Mouse (Mus musculus): ENCODE measurements around the gene Tnxb. TPM values are rescaled to one million over a fixed set of nuclear protein-coding genes. Genes with fewer than 3 reads are reported as not detected.

Tnxb gene
- polyA plus RNA-seq, 1 experiment from 2014 or later: 3.0 TPM

- Histone ChIP-seq H3K4me3 (ENCODE audit: control insufficient read depth in 1 of 2, insufficient read depth in 1 of 2, low read depth in 1 of 2, low read length in 2 of 2) (no peak overlapping the region), H3K27ac (replicated peaks in 1 of 2; ENCODE audit: control insufficient read depth in 1 of 2, insufficient read depth in 1 of 2, low read depth in 2 of 2, low read length in 2 of 2) (peak overlapping the region; percentile 33 to 34; a peak in 3 of 4 replicates), H3K4me1 (ENCODE audit: control insufficient read depth in 2 of 2, insufficient read depth in 2 of 2, low read length in 2 of 2) (peaks cover 20 to 32% of the 10 kb centered on the region in 2 experiments), H3K9me3 (ENCODE audit: control insufficient read depth, low read length) (no peaks in the 10 kb centered on the region), H3K9ac (ENCODE audit: low read length) (no peak overlapping the region), H3K36me3 (ENCODE audit: control insufficient read depth, insufficient read depth, low read length) (peaks cover 37% of the 10 kb centered on the region), H3K27me3 (ENCODE audit: control insufficient read depth, insufficient read depth, low read length) (peaks cover 14% of the 10 kb centered on the region), H3K4me2 (ENCODE audit: low read length) (no peak overlapping the region)
- 7% methylated on average over 3 of the region's 4 CpGs for WGBS
- ATAC-seq (ENCODE audit: insufficient number of reproducible peaks, insufficient read depth, low FRiP score, low read depth): peak; percentile 84
Measured at GRCm38 (mm10) chr17:34655581-34655991, 14.7 kb upstream of the Tnxb start.

GRCm38 (mm10) chr17:34656666-34657065 lies 13.7 kb upstream of the Tnxb start:
- 60% methylated on average over 8 of the region's 8 CpGs for WGBS
- peaks cover 26 to 38% of the 10 kb centered on the region in 2 experiments for H3K4me1 ChIP-seq (ENCODE audit: control insufficient read depth in 2 of 2, insufficient read depth in 2 of 2, low read length in 2 of 2)
- no peak overlapping the region for H3K27ac ChIP-seq (replicated peaks in 1 of 2; ENCODE audit: control insufficient read depth in 1 of 2, insufficient read depth in 1 of 2, low read depth in 2 of 2, low read length in 2 of 2)
- peaks cover 27% of the 10 kb centered on the region for H3K36me3 ChIP-seq (ENCODE audit: control insufficient read depth, insufficient read depth, low read length)
- no peak for ATAC-seq (ENCODE audit: insufficient number of reproducible peaks, insufficient read depth, low FRiP score, low read depth)
- peaks cover 17% of the 10 kb centered on the region for H3K27me3 ChIP-seq (ENCODE audit: control insufficient read depth, insufficient read depth, low read length)
- no peak overlapping the region for H3K4me2 ChIP-seq (ENCODE audit: low read length)
- no peaks in the 10 kb centered on the region for H3K9me3 ChIP-seq (ENCODE audit: control insufficient read depth, low read length)
- no peak overlapping the region for H3K4me3 ChIP-seq (ENCODE audit: control insufficient read depth in 1 of 2, insufficient read depth in 1 of 2, low read depth in 1 of 2, low read length in 2 of 2)
- H3K9ac ChIP-seq (ENCODE audit: low read length): no peak overlapping the region

GRCm38 (mm10) chr17:34657271-34657670 lies 13.1 kb upstream of the Tnxb start:
- WGBS: 28% methylated on average over 2 of the region's 2 CpGs
- H3K27ac ChIP-seq (replicated peaks in 1 of 2; ENCODE audit: control insufficient read depth in 1 of 2, insufficient read depth in 1 of 2, low read depth in 2 of 2, low read length in 2 of 2): no peak overlapping the region

GRCm38 (mm10) chr17:34658145-34658544 lies 12.2 kb upstream of the Tnxb start:
- H3K4me3 ChIP-seq (ENCODE audit: control insufficient read depth in 1 of 2, insufficient read depth in 1 of 2, low read depth in 1 of 2, low read length in 2 of 2): no peak overlapping the region
- peaks cover 26 to 38% of the 10 kb centered on the region in 2 experiments for H3K4me1 ChIP-seq (ENCODE audit: control insufficient read depth in 2 of 2, insufficient read depth in 2 of 2, low read length in 2 of 2)
- no peaks in the 10 kb centered on the region for H3K9me3 ChIP-seq (ENCODE audit: control insufficient read depth, low read length)
- no peak for ATAC-seq (ENCODE audit: insufficient number of reproducible peaks, insufficient read depth, low FRiP score, low read depth)
- H3K9ac ChIP-seq (ENCODE audit: low read length): no peak overlapping the region
- H3K27ac ChIP-seq (replicated peaks in 1 of 2; ENCODE audit: control insufficient read depth in 1 of 2, insufficient read depth in 1 of 2, low read depth in 2 of 2, low read length in 2 of 2): no peak overlapping the region
- peaks cover 17% of the 10 kb centered on the region for H3K27me3 ChIP-seq (ENCODE audit: control insufficient read depth, insufficient read depth, low read length)
- WGBS: 61% methylated on average over 2 of the region's 2 CpGs
- no peak overlapping the region for H3K4me2 ChIP-seq (ENCODE audit: low read length)
- peaks cover 12% of the 10 kb centered on the region for H3K36me3 ChIP-seq (ENCODE audit: control insufficient read depth, insufficient read depth, low read length)

More at GRCm38 (mm10) chr17:34657271-34657670, 13.1 kb upstream of the Tnxb start:
- peaks cover 21% of the 10 kb centered on the region for H3K36me3 ChIP-seq (ENCODE audit: control insufficient read depth, insufficient read depth, low read length)
- no peak for ATAC-seq (ENCODE audit: insufficient number of reproducible peaks, insufficient read depth, low FRiP score, low read depth)
- no peaks in the 10 kb centered on the region for H3K9me3 ChIP-seq (ENCODE audit: control insufficient read depth, low read length)
- no peak overlapping the region for H3K4me3 ChIP-seq (ENCODE audit: control insufficient read depth in 1 of 2, insufficient read depth in 1 of 2, low read depth in 1 of 2, low read length in 2 of 2)
- H3K9ac ChIP-seq (ENCODE audit: low read length): no peak overlapping the region
- no peak overlapping the region for H3K4me2 ChIP-seq (ENCODE audit: low read length)
- H3K27me3 ChIP-seq (ENCODE audit: control insufficient read depth, insufficient read depth, low read length): peaks cover 17% of the 10 kb centered on the region
- H3K4me1 ChIP-seq (ENCODE audit: control insufficient read depth in 2 of 2, insufficient read depth in 2 of 2, low read length in 2 of 2): peaks cover 26 to 38% of the 10 kb centered on the region in 2 experiments

- WGBS: 61% methylated on average over 3 of the region's 3 CpGs
- Histone ChIP-seq H3K27me3 (ENCODE audit: control insufficient read depth, insufficient read depth, low read length) (peaks cover 17% of the 10 kb centered on the region), H3K9me3 (ENCODE audit: control insufficient read depth, low read length) (no peaks in the 10 kb centered on the region), H3K4me3 (ENCODE audit: control insufficient read depth in 1 of 2, insufficient read depth in 1 of 2, low read depth in 1 of 2, low read length in 2 of 2) (no peak overlapping the region), H3K9ac (ENCODE audit: low read length) (no peak overlapping the region), H3K4me2 (ENCODE audit: low read length) (no peak overlapping the region), H3K4me1 (ENCODE audit: control insufficient read depth in 2 of 2, insufficient read depth in 2 of 2, low read length in 2 of 2) (peaks cover 26 to 38% of the 10 kb centered on the region in 2 experiments), H3K27ac (replicated peaks in 1 of 2; ENCODE audit: control insufficient read depth in 1 of 2, insufficient read depth in 1 of 2, low read depth in 2 of 2, low read length in 2 of 2) (no peak overlapping the region), H3K36me3 (ENCODE audit: control insufficient read depth, insufficient read depth, low read length) (peaks cover 8% of the 10 kb centered on the region)
- no peak for ATAC-seq (ENCODE audit: insufficient number of reproducible peaks, insufficient read depth, low FRiP score, low read depth)
Measured at GRCm38 (mm10) chr17:34658591-34658990, 11.7 kb upstream of the Tnxb start.

- peaks cover 17% of the 10 kb centered on the region for H3K27me3 ChIP-seq (ENCODE audit: control insufficient read depth, insufficient read depth, low read length)
- H3K27ac ChIP-seq (replicated peaks in 1 of 2; ENCODE audit: control insufficient read depth in 1 of 2, insufficient read depth in 1 of 2, low read depth in 2 of 2, low read length in 2 of 2): no peak overlapping the region
- no peaks in the 10 kb centered on the region for H3K9me3 ChIP-seq (ENCODE audit: control insufficient read depth, low read length)
- ATAC-seq (ENCODE audit: insufficient number of reproducible peaks, insufficient read depth, low FRiP score, low read depth): no peak
- H3K4me3 ChIP-seq (ENCODE audit: control insufficient read depth in 1 of 2, insufficient read depth in 1 of 2, low read depth in 1 of 2, low read length in 2 of 2): no peak overlapping the region
- peaks cover 26 to 36% of the 10 kb centered on the region in 2 experiments for H3K4me1 ChIP-seq (ENCODE audit: control insufficient read depth in 2 of 2, insufficient read depth in 2 of 2, low read length in 2 of 2)
- H3K36me3 ChIP-seq (ENCODE audit: control insufficient read depth, insufficient read depth, low read length): 0 out of 2 replicates have a peak, but pooled peaks cover 2% of the 10 kb centered on the region
- WGBS: 41% methylated on average over 12 of the region's 12 CpGs
- no peak overlapping the region for H3K4me2 ChIP-seq (ENCODE audit: low read length)
- H3K9ac ChIP-seq (ENCODE audit: low read length): no peak overlapping the region
Measured at GRCm38 (mm10) chr17:34659181-34659896, 11.0 kb upstream of the Tnxb start.

GRCm38 (mm10) chr17:34659897-34660214 lies 10.5 kb upstream of the Tnxb start:
- H3K4me1 ChIP-seq (ENCODE audit: control insufficient read depth in 2 of 2, insufficient read depth in 2 of 2, low read length in 2 of 2): peaks cover 26 to 31% of the 10 kb centered on the region in 2 experiments
- no peak overlapping the region for H3K27ac ChIP-seq (replicated peaks in 1 of 2; ENCODE audit: control insufficient read depth in 1 of 2, insufficient read depth in 1 of 2, low read depth in 2 of 2, low read length in 2 of 2)
- no peaks in the 10 kb centered on the region for H3K9me3 ChIP-seq (ENCODE audit: control insufficient read depth, low read length)
- whole genome bisulfite sequencing: 48% methylated on average over 3 of the region's 3 CpGs
- H3K9ac ChIP-seq (ENCODE audit: low read length): no peak overlapping the region
- H3K36me3 ChIP-seq (ENCODE audit: control insufficient read depth, insufficient read depth, low read length): no peaks in the 10 kb centered on the region
- peaks cover 17% of the 10 kb centered on the region for H3K27me3 ChIP-seq (ENCODE audit: control insufficient read depth, insufficient read depth, low read length)
- no peak overlapping the region for H3K4me3 ChIP-seq (ENCODE audit: control insufficient read depth in 1 of 2, insufficient read depth in 1 of 2, low read depth in 1 of 2, low read length in 2 of 2)
- H3K4me2 ChIP-seq (ENCODE audit: low read length): no peak overlapping the region
- no peak for ATAC-seq (ENCODE audit: insufficient number of reproducible peaks, insufficient read depth, low FRiP score, low read depth)
